Mouse (Mus musculus): ENCODE measurements around the gene Abcb1b.
"Not testable (repeated sequence)": the region's sequence is repeated elsewhere in the genome, so short reads cannot be mapped to it uniquely, and the experiment has no call there.

The Abcb1b gene

GRCm38 (mm10) chr5:8863580-8864337 is 65.8 kb downstream of the Abcb1b start:
- no peak for DNase-seq (ENCODE audit: low read depth, low spot score)

GRCm38 (mm10) chr5:8865630-8866029 is 67.7 kb downstream of the Abcb1b start:
- not testable (repeated sequence) for DNase-seq (ENCODE audit: low read depth, low spot score)

GRCm38 (mm10) chr5:8866366-8866765 is 68.4 kb downstream of the Abcb1b start:
- no peak for DNase-seq (ENCODE audit: low read depth, low spot score)

GRCm38 (mm10) chr5:8868019-8868418 is 70.1 kb downstream of the Abcb1b start:
- DNase-seq (ENCODE audit: low read depth, low spot score) = peak; percentile 18

- no peak for DNase-seq (ENCODE audit: low read depth, low spot score)
Observed at GRCm38 (mm10) chr5:8872979-8873915, 75.3 kb downstream of the Abcb1b start.

GRCm38 (mm10) chr5:8877086-8877485 is 79.1 kb downstream of the Abcb1b start:
- DNase-seq (ENCODE audit: low read depth, low spot score) = no peak

GRCm38 (mm10) chr5:8877800-8878199 is 79.9 kb downstream of the Abcb1b start:
- DNase-seq (ENCODE audit: low read depth, low spot score) = no peak

GRCm38 (mm10) chr5:8885837-8886236 is 87.9 kb downstream of the Abcb1b start:
- no peak for DNase-seq (ENCODE audit: low read depth, low spot score)

- DNase-seq (ENCODE audit: low read depth, low spot score) = peak; percentile 47
Observed at GRCm38 (mm10) chr5:8893300-8894103, 95.6 kb downstream of the Abcb1b start, which contains the start of gene Abcb4. TSS of gene Abcb4 (plus strand) at chr5:8893717.

GRCm38 (mm10) chr5:8894104-8894425 is 96.1 kb downstream of the Abcb1b start:
- peak; percentile 21 for DNase-seq (ENCODE audit: low read depth, low spot score)

GRCm38 (mm10) chr5:8894641-8895490 is 96.9 kb downstream of the Abcb1b start:
- no peak for DNase-seq (ENCODE audit: low read depth, low spot score)

GRCm38 (mm10) chr5:8896198-8896597 is 98.3 kb downstream of the Abcb1b start:
- peak; percentile 18 for DNase-seq (ENCODE audit: low read depth, low spot score)

GRCm38 (mm10) chr5:8898246-8898645 is 100.3 kb downstream of the Abcb1b start:
- DNase-seq (ENCODE audit: low read depth, low spot score) = no peak

GRCm38 (mm10) chr5:8901001-8901400 is 103.1 kb downstream of the Abcb1b start:
- DNase-seq (ENCODE audit: low read depth, low spot score) = no peak

- DNase-seq (ENCODE audit: low read depth, low spot score) = no peak
Observed at GRCm38 (mm10) chr5:8902141-8902817, 104.3 kb downstream of the Abcb1b start.

- no peak for DNase-seq (ENCODE audit: low read depth, low spot score)
Observed at GRCm38 (mm10) chr5:8904539-8904938, 106.6 kb downstream of the Abcb1b start.

GRCm38 (mm10) chr5:8911567-8912198 is 113.7 kb downstream of the Abcb1b start:
- no peak for DNase-seq (ENCODE audit: low read depth, low spot score)

Data from forelimb bud, embryonic 11.5 days (tissue).